Mouse (Mus musculus) heart, adult 2 months (tissue): ENCODE data around the gene Dgke.

Experiments used
- CTCF ChIP-seq: fragments of 200-600 bp; IDR thresholded peaks from 2 replicates; pipeline ENCODE4 v1.8.1; 2022; ENCODE audit warnings: antibody characterized with exemption, mild to moderate bottlenecking, moderate library complexity
- POLR2A ChIP-seq: fragments of 200-500 bp; IDR thresholded peaks from 2 replicates; pipeline ENCODE4 v1.6.1; 2011; ENCODE audit warnings: mild to moderate bottlenecking, low read depth, low read length, control low read depth; ENCODE audit not compliant: insufficient read depth

DNA sequence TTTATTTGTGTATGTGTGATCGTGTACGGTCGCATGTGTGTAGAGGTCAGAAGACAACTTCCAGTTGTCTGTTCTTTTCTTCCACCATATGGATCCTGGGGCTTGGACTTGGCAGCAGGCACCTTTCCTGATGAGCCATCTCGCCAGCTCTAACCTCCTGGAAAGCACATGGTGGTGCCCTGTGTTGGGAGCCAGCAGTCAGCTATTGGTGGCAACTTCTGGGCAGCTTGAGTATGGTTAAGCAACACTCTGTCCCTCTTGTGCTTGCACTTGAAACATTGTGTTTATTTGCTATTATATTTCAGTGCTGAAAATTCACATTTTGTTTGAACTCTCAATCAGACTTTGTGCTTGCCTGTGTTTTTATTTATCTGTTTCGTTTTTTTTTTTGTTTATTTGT, 77.7 kb downstream of the Dgke start:
- TF ChIP-seq CTCF (no peak), POLR2A (no peak)
